Mouse (Mus musculus) forebrain, postnatal 0 days (tissue): ENCODE results near the gene Ppp2r3a. TPM values are rescaled to one million over a fixed set of nuclear protein-coding genes. Genes with fewer than 3 reads are reported as not detected.

ENCODE experiments used
- ATAC-seq: fragments of 200-750 bp; cut with Nextera tagmentation; 2 replicates; pipeline ENCODE4 v1.8.0; 2017; ENCODE audit warnings: mild to moderate bottlenecking, moderate library complexity
- DNase-seq: peaks from one replicate; pipeline ENCODE4 v3.0.0-alpha.2; 2015
- H3K27ac ChIP-seq: fragments of 300-500 bp; sonication (generic); 2 replicates; pipeline ENCODE4 v1.5.1; 2014; ENCODE audit warnings: low read depth, mild to moderate bottlenecking, antibody characterized with exemption, low read length, moderate library complexity, mixed read lengths
- H3K27me3 ChIP-seq: fragments of 300-500 bp; sonication (generic); 2 replicates; pipeline ENCODE4 v1.6.1; 2014; ENCODE audit warnings: mild to moderate bottlenecking, low read length, mixed read lengths; ENCODE audit not compliant: insufficient read depth
- H3K36me3 ChIP-seq: fragments of 300-500 bp; sonication (generic); 2 replicates; pipeline ENCODE4 v1.6.1; 2014; ENCODE audit warnings: mild to moderate bottlenecking, moderate library complexity; ENCODE audit not compliant: insufficient read depth
- H3K4me1 ChIP-seq: fragments of 300-500 bp; sonication (generic); 2 replicates; pipeline ENCODE4 v1.6.1; 2014; ENCODE audit warnings: antibody characterized with exemption; ENCODE audit not compliant: insufficient read depth
- H3K4me2 ChIP-seq: fragments of 300-500 bp; sonication (generic); 2 replicates; pipeline ENCODE4 v1.6.1; 2014; ENCODE audit warnings: low read depth, mild to moderate bottlenecking, moderate library complexity
- H3K4me3 ChIP-seq: fragments of 300-500 bp; sonication (generic); 2 replicates; pipeline ENCODE4 v1.5.1; 2014; ENCODE audit warnings: low read depth, low read length, mixed read lengths
- H3K9ac ChIP-seq: fragments of 300-500 bp; sonication (generic); 2 replicates; pipeline ENCODE4 v1.6.1; 2014; ENCODE audit warnings: mild to moderate bottlenecking
- H3K9me3 ChIP-seq: fragments of 300-500 bp; sonication (generic); 2 replicates; pipeline ENCODE4 v1.6.1; 2016; ENCODE audit warnings: low read length
- CTCF ChIP-seq: sonication (generic); IDR thresholded peaks from 2 replicates; pipeline ENCODE4 v1.5.1; 2016; ENCODE audit warnings: antibody characterized with exemption, control low read depth, low read depth
- WGBS: fragments of 180-500 bp; shearing (Covaris S2); extraction: QIAGEN DNeasy Blood & Tissue Kit; methylation state at CpG from one replicate; pipeline ENCODE4 v1.1.7; 2014; 5-methylcytosine and 5-hydroxymethylcytosine counted together
- polyA plus RNA-seq: library from polyadenylated mRNA; unstranded; fragments of >200 nt; fragmentation: Nextera tagmentation; extraction: Ambion mirVana; gene quantifications from 2 replicates; pipeline ENCODE4 v1.2.1, GENCODE M21; 2015
- total RNA-seq: library from RNA; depleted of rRNA; stranded (reverse); fragments of >200 nt; gene quantifications from 2 replicates; pipeline ENCODE4 v1.2.3, GENCODE M21; 2014

Gene Ppp2r3a
- total and polyA plus RNA-seq, 2 experiments from 2014 or later, result 16.8 to 45.5 TPM

GRCm38 (mm10) chr9:101252541-101252940 lies 946 bp upstream of the Ppp2r3a start:
- Histone ChIP-seq H3K27me3 (no peaks in the 10 kb centered on the region), H3K36me3 (no peaks in the 10 kb centered on the region), H3K4me3 (no peak overlapping the region), H3K4me1 (peaks cover 12% of the 10 kb centered on the region), H3K9ac (no peak overlapping the region), H3K9me3 (no peaks in the 10 kb centered on the region), H3K27ac (no peak overlapping the region), H3K4me2 (no peak overlapping the region)
- WGBS, result 72% methylated on average over 4 of the region's 4 CpGs
- TF ChIP-seq CTCF, result no peak
- DNase-seq (no peak), ATAC-seq (no peak)

GRCm38 (mm10) chr9:101250981-101251643 lies 483 bp downstream of the Ppp2r3a start:
- Histone ChIP-seq H3K4me3 (peak overlapping the region; percentile 65), H3K9ac (peak overlapping the region; percentile 82), H3K27ac (peak overlapping the region; percentile 83), H3K9me3 (no peaks in the 10 kb centered on the region), H3K4me2 (peak overlapping the region; percentile 54), H3K36me3 (no peaks in the 10 kb centered on the region), H3K4me1 (peaks cover 16% of the 10 kb centered on the region), H3K27me3 (no peaks in the 10 kb centered on the region)
- under 1% methylated on average over 57 of the region's 61 CpGs for whole genome bisulfite sequencing
- peak; percentile 89 for ATAC-seq
- DNase-seq, result peak; percentile 76
- no peak for TF ChIP-seq CTCF

- H3K4me3 ChIP-seq, result peak overlapping the region; percentile 65
- H3K9me3 ChIP-seq, result no peaks in the 10 kb centered on the region
- H3K4me2 ChIP-seq, result peak overlapping the region; percentile 54
- 2% methylated on average over 11 of the region's 11 CpGs for WGBS
- no peaks in the 10 kb centered on the region for H3K27me3 ChIP-seq
- no peak for ATAC-seq
- peak; percentile 73 for DNase-seq
- H3K4me1 ChIP-seq, result peaks cover 16% of the 10 kb centered on the region
- H3K36me3 ChIP-seq, result no peaks in the 10 kb centered on the region
- no peak for TF ChIP-seq CTCF
- H3K9ac ChIP-seq, result peak overlapping the region; percentile 82
- H3K27ac ChIP-seq, result peak overlapping the region; percentile 83
These were observed 1.1 kb downstream of the Ppp2r3a start for GRCm38 (mm10) chr9:101250486-101250885.

- WGBS, result 70% methylated on average over 4 of the region's 4 CpGs
- no peak for TF ChIP-seq CTCF
- peak overlapping the region; percentile 65 for H3K4me3 ChIP-seq
- no peaks in the 10 kb centered on the region for H3K36me3 ChIP-seq
- H3K4me1 ChIP-seq, result peaks cover 16% of the 10 kb centered on the region
- no peak overlapping the region for H3K9ac ChIP-seq
- H3K27ac ChIP-seq, result no peak overlapping the region
- no peak for ATAC-seq
- DNase-seq, result peak; percentile 8
- no peaks in the 10 kb centered on the region for H3K9me3 ChIP-seq
- H3K4me2 ChIP-seq, result peak overlapping the region; percentile 54
- H3K27me3 ChIP-seq, result no peaks in the 10 kb centered on the region
These were observed 2.0 kb downstream of the Ppp2r3a start for GRCm38 (mm10) chr9:101249626-101250025.

GRCm38 (mm10) chr9:101247541-101247940 lies 4.1 kb downstream of the Ppp2r3a start:
- no peaks in the 10 kb centered on the region for H3K36me3 ChIP-seq
- no peaks in the 10 kb centered on the region for H3K9me3 ChIP-seq
- TF ChIP-seq CTCF, result no peak
- H3K4me3 ChIP-seq, result no peak overlapping the region
- peaks cover 16% of the 10 kb centered on the region for H3K4me1 ChIP-seq
- no peak for DNase-seq
- ATAC-seq, result no peak
- H3K27me3 ChIP-seq, result no peaks in the 10 kb centered on the region
- 50% methylated on average over 7 of the region's 7 CpGs for WGBS
- H3K9ac ChIP-seq, result no peak overlapping the region
- H3K4me2 ChIP-seq, result no peak overlapping the region
- no peak overlapping the region for H3K27ac ChIP-seq

- no peak for TF ChIP-seq CTCF
- H3K36me3 ChIP-seq, result no peaks in the 10 kb centered on the region
- DNase-seq, result no peak
- no peak overlapping the region for H3K9ac ChIP-seq
- 96% methylated on average over 5 of the region's 5 CpGs for WGBS
- H3K27me3 ChIP-seq, result no peaks in the 10 kb centered on the region
- H3K9me3 ChIP-seq, result no peaks in the 10 kb centered on the region
- H3K4me2 ChIP-seq, result no peak overlapping the region
- ATAC-seq, result no peak
- no peak overlapping the region for H3K27ac ChIP-seq
- H3K4me3 ChIP-seq, result no peak overlapping the region
- peaks cover 16% of the 10 kb centered on the region for H3K4me1 ChIP-seq
These were observed 6.1 kb downstream of the Ppp2r3a start for GRCm38 (mm10) chr9:101245493-101245892.

GRCm38 (mm10) chr9:101243711-101244110 lies 7.9 kb downstream of the Ppp2r3a start:
- H3K4me3 ChIP-seq, result no peak overlapping the region
- no peaks in the 10 kb centered on the region for H3K36me3 ChIP-seq
- ATAC-seq (no peak), DNase-seq (no peak)
- peaks cover 5% of the 10 kb centered on the region for H3K4me1 ChIP-seq
- H3K27ac ChIP-seq, result no peak overlapping the region
- no peak overlapping the region for H3K4me2 ChIP-seq
- no peak overlapping the region for H3K9ac ChIP-seq
- H3K27me3 ChIP-seq, result no peaks in the 10 kb centered on the region
- H3K9me3 ChIP-seq, result no peaks in the 10 kb centered on the region
- no peak for TF ChIP-seq CTCF
- 48% methylated on average over 2 of the region's 2 CpGs for WGBS
